Mouse (Mus musculus): Measurements from ENCODE around the gene Cacng6. TPM values are rescaled to one million over a fixed set of nuclear protein-coding genes. Genes with fewer than 3 reads are reported as not detected.

Gene Cacng6
- polyA plus RNA-seq, 1 experiment = not detected

DNA sequence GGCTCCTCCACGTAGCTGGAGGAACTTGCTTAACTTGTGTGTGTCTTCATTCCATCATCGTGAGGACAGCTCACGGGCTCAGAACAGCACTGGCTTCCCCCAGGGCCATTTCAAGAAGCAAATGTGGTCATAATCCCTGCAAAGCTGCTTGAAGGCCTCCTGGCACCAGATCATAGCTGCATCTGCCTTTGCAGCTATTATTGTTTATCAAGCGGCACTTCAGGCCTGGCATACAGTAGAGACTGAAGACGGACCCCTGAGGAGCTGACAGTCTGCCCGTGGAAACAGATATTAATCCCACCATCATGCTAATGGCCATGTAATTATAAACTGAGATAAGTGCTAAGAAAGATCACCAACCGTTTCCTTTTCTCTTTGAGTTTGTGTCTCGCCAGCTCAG is 16.5 kb downstream of the Cacng6 start:
- TF ChIP-seq POLR2A (IDR thresholded peaks at IDR 0.05; ENCODE audit: borderline replicate concordance, low read depth, low read length) = no peak
- no peak for TF ChIP-seq CTCF (IDR thresholded peaks at IDR 0.05; ENCODE audit: low read depth, low read length)
- Histone ChIP-seq H3K4me3 (ENCODE audit: insufficient read depth, low read length) (no peak overlapping the region), H3K4me1 (ENCODE audit: control insufficient read depth, insufficient read depth, low read length) (peaks cover 18% of the 10 kb centered on the region), H3K27ac (ENCODE audit: insufficient read depth, low read depth, low read length) (no peak overlapping the region)

DNA sequence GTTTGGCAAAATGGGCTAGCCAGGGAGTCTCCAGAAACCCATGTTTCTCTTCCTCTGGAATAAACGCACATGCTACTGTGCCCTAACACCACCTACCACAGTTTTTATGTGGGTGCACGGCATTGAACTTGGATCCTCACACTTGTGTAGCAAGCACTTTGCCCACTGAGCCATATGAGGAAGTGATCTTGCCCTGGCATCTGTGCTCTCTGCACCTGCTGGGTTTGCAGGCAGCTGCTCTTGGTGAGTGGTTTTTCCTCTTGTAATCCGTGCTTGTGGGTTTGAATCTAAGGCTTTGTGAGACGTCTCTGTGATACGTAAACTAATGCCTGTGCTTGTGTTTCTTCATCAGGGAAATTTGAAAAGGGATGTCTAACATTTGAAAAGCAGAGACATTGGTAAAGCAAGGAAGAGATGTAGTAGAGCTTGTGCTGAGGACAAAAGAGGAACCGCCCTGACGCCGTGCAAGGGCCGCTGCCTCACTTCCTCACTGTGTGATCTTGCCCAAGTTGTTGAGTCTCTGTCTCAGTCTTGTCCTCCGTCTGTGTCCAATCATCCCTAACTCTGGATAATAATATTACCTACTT is 18.6 kb downstream of the Cacng6 start:
- peaks cover 27% of the 10 kb centered on the region for H3K4me1 ChIP-seq (ENCODE audit: control insufficient read depth, insufficient read depth, low read length)
- TF ChIP-seq POLR2A (IDR thresholded peaks at IDR 0.05; ENCODE audit: borderline replicate concordance, low read depth, low read length) = no peak
- TF ChIP-seq CTCF (IDR thresholded peaks at IDR 0.05; ENCODE audit: low read depth, low read length) = no peak
- no peak overlapping the region for H3K4me3 ChIP-seq (ENCODE audit: insufficient read depth, low read length)
- peak overlapping the region; percentile 78 for H3K27ac ChIP-seq (ENCODE audit: insufficient read depth, low read depth, low read length)

DNA sequence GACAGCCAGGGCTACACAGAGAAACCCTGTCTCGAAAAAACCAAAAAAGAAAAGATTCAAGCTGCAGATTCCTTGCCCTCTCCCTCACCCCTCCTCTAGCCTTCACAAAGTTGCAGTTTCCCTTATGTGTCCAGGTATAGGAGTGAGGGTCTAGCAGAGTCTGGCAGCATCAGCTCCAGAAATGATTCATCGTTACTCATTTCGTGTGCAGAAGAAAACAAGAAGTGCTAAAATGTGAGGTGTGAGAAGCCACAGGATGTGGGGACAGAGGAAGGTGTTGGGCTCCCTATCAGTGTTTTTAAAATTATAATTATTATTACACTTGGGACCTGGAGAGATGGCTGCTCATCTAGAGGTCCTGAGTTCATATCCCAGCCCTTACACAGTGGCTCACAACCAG is 20.7 kb downstream of the Cacng6 start:
- no peak overlapping the region for H3K27ac ChIP-seq (ENCODE audit: insufficient read depth, low read depth, low read length)
- no peak overlapping the region for H3K4me3 ChIP-seq (ENCODE audit: insufficient read depth, low read length)
- H3K4me1 ChIP-seq (ENCODE audit: control insufficient read depth, insufficient read depth, low read length) = peaks cover 23% of the 10 kb centered on the region
- TF ChIP-seq POLR2A (IDR thresholded peaks at IDR 0.05; ENCODE audit: borderline replicate concordance, low read depth, low read length) = no peak
- no peak for TF ChIP-seq CTCF (IDR thresholded peaks at IDR 0.05; ENCODE audit: low read depth, low read length)

DNA sequence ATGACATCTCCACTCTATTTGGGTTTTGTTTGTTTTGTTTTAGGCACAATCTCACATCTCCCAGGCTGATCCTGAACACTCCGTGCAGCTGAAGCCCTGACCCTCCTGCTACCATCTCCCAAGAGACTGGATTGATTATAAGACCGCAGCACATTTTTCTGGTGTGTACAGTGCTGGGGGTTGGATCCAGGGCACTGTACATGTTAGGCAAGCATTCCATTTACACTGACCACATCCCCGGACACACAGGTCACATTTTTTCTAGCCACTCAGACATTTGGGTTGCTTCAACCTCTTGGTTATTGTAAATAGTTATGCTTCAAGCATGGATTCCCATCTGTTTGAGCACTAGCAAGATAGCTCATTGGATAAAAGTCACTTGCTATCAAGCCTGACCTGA is 22.6 kb downstream of the Cacng6 start:
- no peak for TF ChIP-seq CTCF (IDR thresholded peaks at IDR 0.05; ENCODE audit: low read depth, low read length)
- no peak for TF ChIP-seq POLR2A (IDR thresholded peaks at IDR 0.05; ENCODE audit: borderline replicate concordance, low read depth, low read length)
- H3K4me3 ChIP-seq (ENCODE audit: insufficient read depth, low read length) = no peak overlapping the region
- H3K4me1 ChIP-seq (ENCODE audit: control insufficient read depth, insufficient read depth, low read length) = peaks cover 33% of the 10 kb centered on the region
- H3K27ac ChIP-seq (ENCODE audit: insufficient read depth, low read depth, low read length) = no peak overlapping the region

DNA sequence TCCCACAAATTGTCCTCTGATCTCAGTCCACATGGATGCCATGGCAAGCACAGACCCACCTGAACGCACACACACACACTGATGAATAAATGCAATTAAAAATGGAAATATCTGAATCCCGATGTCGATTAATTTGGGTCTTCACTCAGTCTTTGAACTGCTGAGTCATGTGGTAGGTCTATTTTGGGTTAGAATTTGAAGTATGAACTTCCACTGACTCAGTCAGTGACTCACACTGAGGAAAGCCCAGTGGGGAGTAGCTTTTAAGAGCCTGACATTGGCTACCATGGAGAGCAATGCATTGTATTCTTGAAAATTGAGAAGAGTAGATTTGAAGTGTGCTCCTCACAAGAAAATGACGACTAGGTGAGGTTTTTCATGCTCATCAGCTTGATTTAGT is 23.0 kb downstream of the Cacng6 start:
- H3K4me3 ChIP-seq (ENCODE audit: insufficient read depth, low read length) = no peak overlapping the region
- H3K27ac ChIP-seq (ENCODE audit: insufficient read depth, low read depth, low read length) = no peak overlapping the region
- peaks cover 30% of the 10 kb centered on the region for H3K4me1 ChIP-seq (ENCODE audit: control insufficient read depth, insufficient read depth, low read length)
- no peak for TF ChIP-seq POLR2A (IDR thresholded peaks at IDR 0.05; ENCODE audit: borderline replicate concordance, low read depth, low read length)

DNA sequence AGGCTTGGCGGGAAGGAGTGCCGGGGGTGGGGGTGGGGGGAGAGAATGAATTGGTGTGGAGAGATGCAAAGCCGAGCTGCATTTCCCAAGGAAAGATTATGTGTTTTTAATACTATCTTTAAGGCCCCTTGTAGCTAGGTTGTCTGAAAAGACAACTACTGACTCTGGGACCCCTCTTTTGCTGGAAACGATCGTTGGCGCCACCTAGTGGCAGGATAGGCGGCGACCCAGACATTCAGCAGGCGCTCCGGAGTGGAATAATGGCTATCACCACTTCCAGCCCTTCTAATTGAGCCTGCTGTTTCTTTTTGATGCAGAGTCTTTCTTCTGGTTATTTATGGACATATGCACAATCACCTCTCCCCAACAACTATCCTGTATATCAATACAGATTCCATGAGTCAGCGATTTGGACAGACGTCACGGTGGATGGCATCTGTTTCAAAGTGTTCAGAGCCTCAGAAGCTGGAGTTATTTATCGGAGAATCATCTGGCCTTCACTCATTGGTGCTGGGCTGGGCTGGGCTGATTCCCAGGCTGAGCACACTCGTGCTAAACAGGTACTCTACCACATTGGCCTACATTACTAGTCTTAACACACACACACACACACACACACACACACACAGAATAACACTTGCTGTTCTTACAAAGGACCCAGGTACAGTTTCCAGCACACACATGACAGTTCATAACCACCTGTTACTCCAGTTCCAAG is 24.9 kb downstream of the Cacng6 start:
- TF ChIP-seq CTCF (IDR thresholded peaks at IDR 0.05; ENCODE audit: low read depth, low read length) (peak; percentile 98), POLR2A (IDR thresholded peaks at IDR 0.05; ENCODE audit: borderline replicate concordance, low read depth, low read length) (no peak)
- no peak overlapping the region for H3K27ac ChIP-seq (ENCODE audit: insufficient read depth, low read depth, low read length)
- no peak overlapping the region for H3K4me3 ChIP-seq (ENCODE audit: insufficient read depth, low read length)
- H3K4me1 ChIP-seq (ENCODE audit: control insufficient read depth, insufficient read depth, low read length) = peaks cover 21% of the 10 kb centered on the region

DNA sequence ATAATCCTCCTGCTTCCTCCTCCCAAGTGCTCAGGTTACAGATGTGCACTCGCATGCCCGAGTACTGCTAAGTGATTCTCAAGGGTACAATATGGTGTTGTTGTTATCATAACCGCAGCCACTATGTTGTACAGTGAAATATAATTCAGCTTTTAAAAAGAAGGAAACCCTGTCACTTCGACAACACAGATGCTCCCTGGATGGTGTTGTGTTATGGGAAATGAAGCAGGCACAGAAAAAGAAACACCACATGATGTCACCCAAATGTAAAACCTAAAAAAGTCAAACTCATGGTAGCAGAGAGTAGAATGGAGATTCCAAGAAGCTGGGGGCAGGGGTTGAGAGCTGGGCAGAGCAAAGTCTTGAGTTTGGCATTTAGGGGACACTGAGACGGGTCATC is 26.7 kb downstream of the Cacng6 start:
- H3K4me3 ChIP-seq (ENCODE audit: insufficient read depth, low read length) = no peak overlapping the region

DNA sequence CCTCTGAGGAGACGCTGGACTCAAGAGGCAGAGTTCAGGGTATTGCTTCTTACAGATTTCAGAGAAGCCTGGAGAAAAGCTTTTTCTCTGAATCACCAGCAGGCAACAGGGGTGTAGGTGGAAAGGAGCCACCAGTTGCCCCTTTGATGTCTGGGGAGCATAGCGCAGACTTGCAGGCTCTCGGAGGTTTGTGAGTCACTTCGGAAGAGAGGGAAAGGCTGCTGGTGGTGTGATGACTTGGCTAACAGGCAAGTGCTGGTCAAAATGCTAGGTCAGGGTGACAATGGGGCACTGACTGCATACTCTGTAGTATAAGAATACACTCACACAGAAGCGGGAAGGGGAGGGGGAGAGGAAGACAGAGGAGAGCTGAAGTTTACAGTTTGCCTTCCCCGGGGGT is 27.2 kb downstream of the Cacng6 start:
- peaks cover 19% of the 10 kb centered on the region for H3K4me1 ChIP-seq (ENCODE audit: control insufficient read depth, insufficient read depth, low read length)
- no peak overlapping the region for H3K4me3 ChIP-seq (ENCODE audit: insufficient read depth, low read length)
- no peak for TF ChIP-seq CTCF (IDR thresholded peaks at IDR 0.05; ENCODE audit: low read depth, low read length)
- TF ChIP-seq POLR2A (IDR thresholded peaks at IDR 0.05; ENCODE audit: borderline replicate concordance, low read depth, low read length) = no peak
- no peak overlapping the region for H3K27ac ChIP-seq (ENCODE audit: insufficient read depth, low read depth, low read length)

More for the DNA sequence above, 26.7 kb downstream of the Cacng6 start:
- Histone ChIP-seq H3K4me1 (ENCODE audit: control insufficient read depth, insufficient read depth, low read length) (peaks cover 19% of the 10 kb centered on the region), H3K27ac (ENCODE audit: insufficient read depth, low read depth, low read length) (no peak overlapping the region)
- TF ChIP-seq POLR2A (IDR thresholded peaks at IDR 0.05; ENCODE audit: borderline replicate concordance, low read depth, low read length) (no peak), CTCF (IDR thresholded peaks at IDR 0.05; ENCODE audit: low read depth, low read length) (no peak)

DNA sequence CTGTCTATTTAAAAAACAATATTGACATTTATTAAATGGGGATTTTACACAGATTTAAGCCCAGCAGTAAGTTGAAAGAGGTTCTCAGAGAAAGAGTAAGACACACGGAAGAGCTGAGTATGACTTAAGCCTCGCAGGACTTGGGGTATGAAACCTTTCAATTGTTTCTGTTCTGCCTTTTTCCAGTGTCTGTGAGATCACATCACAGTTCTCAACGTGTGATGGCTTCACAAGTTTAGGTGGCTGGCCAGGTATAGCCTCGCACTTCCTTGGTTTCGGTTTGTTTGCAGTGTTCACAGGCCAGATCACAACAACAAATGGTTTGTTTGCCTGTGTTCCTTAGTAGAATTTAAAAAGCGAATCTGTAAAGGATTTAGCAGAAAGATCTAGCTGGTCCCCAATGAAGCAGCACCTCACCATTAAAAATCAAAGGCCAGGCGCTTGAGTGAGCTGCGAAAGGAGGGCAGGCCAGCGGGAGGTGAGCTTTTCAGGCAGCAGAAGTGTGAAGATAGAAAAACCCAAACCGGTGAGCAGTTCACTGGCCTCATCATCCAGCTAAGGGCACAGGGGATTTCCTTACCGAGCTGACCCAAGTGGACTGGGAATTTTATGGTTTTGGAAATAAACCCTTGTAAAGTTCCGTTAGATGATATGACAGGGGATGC is 29.0 kb downstream of the Cacng6 start:
- Histone ChIP-seq H3K4me1 (ENCODE audit: control insufficient read depth, insufficient read depth, low read length) (peaks cover 16% of the 10 kb centered on the region), H3K4me3 (ENCODE audit: insufficient read depth, low read length) (no peak overlapping the region)
- TF ChIP-seq POLR2A (IDR thresholded peaks at IDR 0.05; ENCODE audit: borderline replicate concordance, low read depth, low read length) (no peak), CTCF (IDR thresholded peaks at IDR 0.05; ENCODE audit: low read depth, low read length) (no peak)

More for the DNA sequence above, 29.0 kb downstream of the Cacng6 start:
- H3K27ac ChIP-seq (ENCODE audit: insufficient read depth, low read depth, low read length) = no peak overlapping the region
